Mouse (Mus musculus) ES-Bruce4 (cell line): ENCODE measurements around the gene Ntsr1.

ENCODE experiments used
- CTCF ChIP-seq: IDR thresholded peaks from one replicate; pipeline ENCODE4 v1.8.1; 2011; ENCODE audit warnings: low read depth, low read length
- POLR2A ChIP-seq: IDR thresholded peaks from one replicate; pipeline ENCODE4 v1.8.1; 2011; ENCODE audit warnings: low read length; ENCODE audit not compliant: insufficient read depth

DNA sequence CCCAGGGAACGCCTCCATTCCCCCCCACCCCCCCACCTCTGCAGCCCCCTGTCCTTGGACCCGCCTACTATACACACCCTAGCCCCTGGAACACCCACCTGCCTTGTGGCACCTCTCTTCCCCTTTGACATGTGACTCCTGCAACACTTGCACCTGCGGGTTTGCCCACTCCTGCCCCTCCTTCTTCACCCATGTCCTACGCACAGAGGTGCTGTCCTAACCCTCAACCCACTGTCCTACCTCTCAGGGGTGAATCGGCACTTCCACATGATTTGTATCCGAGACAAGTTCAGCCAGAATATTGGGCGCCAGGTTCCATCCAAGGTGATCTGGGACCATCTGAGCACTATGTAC, 83.4 kb downstream of the Ntsr1 start:
- TF ChIP-seq POLR2A: no peak
- TF ChIP-seq CTCF: no peak
